Mouse (Mus musculus) neutrophil, adult 5-6 weeks (primary cell): Measurements from ENCODE around the gene Lgi2. TPM values are rescaled to one million over a fixed set of nuclear protein-coding genes. Genes with fewer than 3 reads are reported as not detected.

Experiments
- ATAC-seq: fragments of 151-379, 151-347 bp; 2 replicates; pipeline ENCODE4 v1.8.0; 2017; ENCODE audit warnings: mild to moderate bottlenecking, moderate TSS enrichment; ENCODE audit not compliant: insufficient number of reproducible peaks, poor library complexity, low FRiP score, severe bottlenecking; ENCODE audit errors: extremely low read depth
- total RNA-seq: library from RNA; stranded (forward); fragments of 200-1000 nt; gene quantifications from 2 replicates; pipeline ENCODE4 v1.2.3, GENCODE M21; 2017

Lgi2 gene
- total RNA-seq: not detected in 2 replicates

DNA sequence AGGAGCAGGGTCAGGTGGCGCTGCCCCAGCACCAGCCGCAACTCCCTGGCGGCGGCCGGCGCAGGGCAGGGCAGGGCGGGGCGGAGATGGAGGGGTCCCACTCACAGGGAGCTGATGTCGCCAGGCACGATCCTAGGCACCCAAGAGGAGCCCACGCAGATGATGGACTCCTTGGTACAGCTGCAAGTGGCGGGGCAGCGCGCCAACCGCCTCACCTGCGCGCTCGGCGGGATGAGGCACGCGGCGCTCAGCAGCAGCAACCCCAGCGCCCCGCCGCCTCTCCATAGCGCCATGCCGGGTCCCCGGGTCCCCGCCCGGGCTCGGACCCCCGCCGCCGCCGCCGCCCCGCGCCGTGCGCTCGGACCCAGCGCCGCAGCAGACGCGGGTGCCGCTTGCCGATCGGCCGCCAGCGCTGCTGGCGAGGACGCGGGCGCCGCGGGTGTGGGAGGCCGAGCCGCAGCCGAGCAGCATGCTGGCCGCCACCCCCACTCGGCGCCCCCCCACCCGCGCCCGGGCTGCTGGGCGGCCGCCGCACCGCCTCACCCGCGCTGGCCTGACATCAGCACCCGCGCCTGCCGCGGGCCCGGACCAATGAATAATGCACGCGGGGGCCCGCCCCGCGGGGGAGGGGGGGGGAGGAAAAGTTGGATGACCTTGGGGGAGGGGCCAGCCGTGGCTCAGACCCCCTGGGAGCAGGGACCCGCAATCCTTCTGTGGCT lies at the start of gene Lgi2:
Lgi2 (minus strand) TSS at position 650 of the 719 bp plus-strand sequence.
- ATAC-seq: no peak

DNA sequence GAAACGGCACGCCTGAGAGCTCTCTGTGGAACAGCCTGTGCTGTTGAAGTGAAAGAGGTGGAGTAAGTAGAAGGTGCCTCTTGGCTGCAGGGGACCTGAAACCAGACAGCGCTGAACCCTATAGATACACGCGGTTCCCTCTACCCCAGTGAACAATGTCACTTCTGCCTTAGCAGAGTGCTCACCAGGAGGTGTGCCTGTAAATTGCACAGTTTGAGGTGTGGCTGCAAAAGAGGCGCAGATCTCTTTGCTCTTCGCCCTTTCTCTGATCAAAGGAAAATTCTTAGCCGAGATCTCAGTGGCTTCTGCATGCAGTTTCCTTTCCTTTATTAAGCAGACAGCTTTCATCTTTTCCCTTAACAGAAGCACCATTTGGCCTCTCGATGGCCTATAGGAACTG lies 49.2 kb upstream of the Lgi2 start:
- no peak for ATAC-seq

DNA sequence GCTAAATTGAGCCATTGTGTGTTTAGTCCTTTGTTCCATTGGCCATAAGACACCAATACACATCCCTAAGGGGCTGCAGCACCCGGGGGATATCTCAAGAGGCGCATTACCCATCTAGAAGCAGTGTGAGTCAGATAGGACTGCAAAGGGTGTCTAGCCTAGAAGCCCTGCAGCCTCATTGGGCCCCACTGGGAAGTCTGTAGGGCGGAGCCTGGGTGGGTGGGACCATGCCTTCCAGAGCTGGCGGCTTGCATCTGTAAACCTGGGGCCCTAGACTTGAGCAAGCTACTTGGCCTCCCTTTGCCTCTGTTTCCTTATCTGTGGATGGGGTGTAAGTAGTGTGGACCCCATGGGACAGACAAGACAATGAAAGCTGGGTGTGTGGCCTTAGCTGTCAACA lies 48.4 kb upstream of the Lgi2 start:
- ATAC-seq: no peak

DNA sequence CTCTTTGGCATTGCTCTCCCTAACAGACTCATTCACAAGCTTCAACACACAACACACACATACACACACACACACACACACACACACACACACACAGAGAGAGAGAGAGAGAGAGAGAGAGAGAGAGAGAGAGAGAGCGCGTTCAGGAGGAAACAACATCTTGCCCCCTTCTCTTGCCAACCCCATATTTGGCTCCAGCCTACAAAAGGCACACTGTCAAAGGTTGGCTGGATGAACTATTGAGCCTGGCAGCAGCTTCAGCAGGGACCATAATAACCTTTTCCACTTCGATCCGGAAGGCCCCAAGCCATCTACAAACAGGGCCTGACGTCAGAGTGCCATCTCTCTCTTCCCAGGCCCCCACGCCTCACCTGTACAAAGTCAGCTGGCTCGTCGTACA lies 46.5 kb upstream of the Lgi2 start:
- ATAC-seq: no peak

DNA sequence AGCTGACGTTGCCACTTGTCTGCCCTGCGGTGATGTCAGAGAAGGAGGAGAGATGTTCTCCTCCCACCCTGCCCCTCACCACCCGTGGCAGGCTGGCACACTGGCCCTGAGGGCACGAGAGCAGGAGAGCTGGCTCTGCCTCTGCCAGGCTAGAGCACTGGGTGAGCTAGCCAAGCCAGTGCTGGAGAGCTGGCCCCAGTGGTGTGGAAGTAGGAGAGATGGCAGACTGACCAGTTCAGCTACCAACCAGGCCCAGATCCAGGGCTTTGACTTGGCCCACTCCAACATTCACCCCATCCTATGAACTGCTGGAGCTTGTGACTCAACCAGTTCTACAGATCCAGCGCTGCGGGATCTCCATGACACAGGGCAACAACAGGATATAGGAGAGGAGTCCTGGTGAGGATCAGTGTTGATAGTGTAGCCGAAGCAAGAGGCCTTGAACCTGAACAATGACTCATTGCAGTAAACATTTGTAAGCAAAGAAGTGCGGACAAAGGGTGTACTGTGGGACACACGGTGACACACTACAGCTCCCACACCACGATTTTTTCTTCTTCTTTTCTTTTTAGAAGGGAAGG lies 45.1 kb upstream of the Lgi2 start:
- no peak for ATAC-seq

DNA sequence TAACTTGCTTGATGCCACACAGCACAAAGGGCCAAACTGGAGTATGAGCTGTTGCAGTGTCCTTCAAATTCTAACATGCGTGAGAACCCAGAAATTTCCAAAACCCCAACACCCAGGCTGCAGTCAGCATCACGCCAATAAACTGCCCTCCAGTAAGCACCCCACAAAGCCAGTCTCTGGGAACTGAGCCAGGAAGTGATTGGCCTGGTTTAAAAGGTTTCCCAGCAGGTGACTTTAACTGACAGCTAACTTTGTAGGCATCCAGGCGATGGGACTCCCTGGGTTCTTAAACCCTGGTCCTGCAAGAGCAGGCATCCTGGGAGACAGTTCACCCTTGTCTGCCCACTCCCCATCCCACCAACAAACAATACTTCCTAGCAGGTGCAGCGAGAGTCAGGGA lies 44.0 kb upstream of the Lgi2 start:
- ATAC-seq: no peak

DNA sequence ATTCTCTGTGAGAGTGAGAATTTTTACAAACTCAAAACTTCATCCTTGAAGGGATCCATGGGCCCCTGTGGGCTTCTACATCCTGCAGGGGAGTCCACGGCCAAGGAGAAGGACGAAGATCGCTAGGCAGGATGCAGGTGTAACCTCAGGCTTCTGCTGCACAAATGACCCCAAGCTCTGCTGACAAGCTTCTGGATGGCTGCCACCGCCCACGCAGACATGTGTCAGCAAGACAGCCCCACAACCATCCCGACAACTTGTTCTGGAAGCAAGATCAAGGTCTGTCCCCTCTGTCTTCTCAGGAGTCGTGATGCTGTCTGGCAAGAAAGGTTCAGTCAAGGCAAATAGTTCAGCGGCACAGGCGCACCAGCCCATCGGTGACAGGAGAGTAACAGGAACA lies 43.4 kb upstream of the Lgi2 start:
- no peak for ATAC-seq

DNA sequence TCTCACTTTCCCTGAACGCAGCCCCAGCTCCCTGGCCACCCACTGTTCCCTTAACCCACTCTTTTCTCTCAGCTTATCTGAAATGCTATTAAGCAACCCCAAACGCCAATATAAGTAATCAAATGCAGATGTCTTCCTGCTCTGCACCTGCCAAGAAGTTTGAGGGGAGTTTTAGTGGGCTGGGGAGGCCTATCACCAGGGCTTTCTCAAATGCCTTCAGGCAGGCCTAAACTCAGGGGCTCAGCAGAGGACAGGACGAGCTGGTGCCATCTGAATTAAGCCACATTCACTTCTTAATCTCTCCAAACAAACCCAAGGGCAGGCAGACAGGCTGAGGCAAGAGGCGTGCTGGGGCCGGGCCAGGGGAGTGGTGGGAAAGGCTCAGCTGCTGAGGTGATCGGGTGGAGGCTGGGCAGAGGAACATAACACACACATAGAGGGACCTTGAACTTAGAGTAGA lies 38.4 kb upstream of the Lgi2 start:
- no peak for ATAC-seq

DNA sequence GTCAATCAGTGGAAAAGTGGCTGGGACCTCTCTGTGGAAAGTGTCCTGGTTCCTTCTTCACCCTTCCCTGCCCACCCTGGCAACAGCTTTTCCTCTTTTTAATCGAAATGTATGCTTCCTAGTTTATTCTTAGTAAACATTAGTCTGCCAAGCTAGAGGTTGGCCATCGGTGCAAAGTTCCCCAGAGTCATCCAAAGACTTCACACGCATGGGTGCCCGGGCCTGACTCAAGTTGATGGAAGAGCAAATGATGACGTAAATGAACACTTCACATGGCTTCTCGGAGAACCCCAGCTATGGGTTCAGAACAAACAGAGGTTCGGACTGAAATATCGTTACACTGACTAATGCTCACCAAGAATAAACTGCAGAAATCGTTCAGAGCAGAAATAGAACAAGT lies 24.4 kb upstream of the Lgi2 start:
- no peak for ATAC-seq

DNA sequence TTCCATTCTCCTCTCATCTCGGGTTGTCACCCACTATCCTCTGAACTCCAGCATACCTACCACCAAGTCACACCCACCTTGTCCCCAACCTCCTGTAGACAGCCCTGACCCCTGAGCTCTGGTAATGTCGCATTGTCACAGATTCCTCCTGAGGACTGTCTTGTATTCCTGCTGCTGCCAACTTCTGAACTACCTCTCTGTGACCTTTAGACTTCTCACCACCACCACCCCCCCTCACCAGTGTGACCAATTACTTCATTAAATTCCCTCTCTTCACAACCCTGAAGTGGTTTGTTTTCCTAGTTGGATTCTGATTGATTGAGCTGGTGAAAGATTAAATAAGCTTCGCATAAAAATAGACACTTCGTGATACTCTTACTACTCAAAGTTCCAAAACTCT lies 22.4 kb upstream of the Lgi2 start:
- no peak for ATAC-seq

DNA sequence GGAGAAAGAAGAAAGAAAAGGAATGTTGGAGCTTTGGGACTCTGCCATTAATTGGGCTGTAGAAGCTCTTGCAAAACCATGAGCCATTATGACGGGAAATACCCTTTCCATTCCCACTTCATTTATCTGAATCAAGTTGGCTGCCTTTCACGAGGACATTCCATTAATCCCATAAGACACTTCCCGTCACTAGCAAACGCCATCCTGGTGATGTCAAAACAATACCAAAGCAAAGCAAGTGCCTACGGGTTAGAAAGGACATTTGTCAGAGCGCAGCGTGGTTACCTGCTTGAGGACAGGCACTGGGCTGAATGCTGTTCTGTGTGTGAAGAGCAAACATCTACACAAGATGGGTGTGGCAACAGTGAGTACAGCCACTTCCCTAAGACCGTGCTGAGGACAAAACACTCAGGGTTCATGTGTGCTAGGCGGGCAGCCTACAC lies 21.1 kb upstream of the Lgi2 start:
- no peak for ATAC-seq

DNA sequence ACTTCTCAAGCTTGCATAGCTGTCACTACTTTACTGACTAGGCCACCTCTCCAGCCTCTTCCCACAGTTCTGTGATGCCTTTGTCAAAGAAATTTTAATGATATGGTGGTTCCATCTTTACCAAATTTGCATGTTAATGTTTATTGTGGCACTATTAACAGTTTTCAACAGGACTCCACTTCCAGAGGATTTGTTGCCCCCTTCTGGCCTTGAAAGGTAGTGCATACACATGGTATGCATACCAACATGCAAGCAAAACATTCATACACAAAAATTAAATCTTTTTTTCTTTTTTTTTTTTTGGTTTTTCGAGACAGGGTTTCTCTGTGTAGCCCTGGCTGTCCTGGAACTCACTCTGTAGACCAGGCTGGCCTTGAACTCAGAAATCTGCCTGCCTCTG lies 6.3 kb upstream of the Lgi2 start:
- no peak for ATAC-seq

DNA sequence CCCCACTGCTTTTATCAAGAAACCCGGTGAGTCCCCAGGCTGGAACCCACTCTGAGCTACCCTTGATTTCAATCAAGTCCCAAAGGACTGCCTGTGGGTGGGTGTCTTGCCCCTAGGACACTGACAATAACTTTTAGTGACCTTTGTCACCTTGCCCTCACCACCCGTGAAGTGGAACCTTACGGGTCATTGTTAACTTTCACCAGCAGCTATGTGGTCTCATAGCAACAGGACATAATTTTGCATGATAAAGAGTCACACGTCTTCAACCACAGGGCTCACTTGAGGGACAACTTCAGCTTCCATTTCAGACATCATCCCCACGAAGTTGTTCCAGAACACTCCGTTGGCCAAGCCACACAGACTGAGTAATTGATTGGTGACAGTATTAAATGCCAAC lies 4.5 kb upstream of the Lgi2 start:
- no peak for ATAC-seq

DNA sequence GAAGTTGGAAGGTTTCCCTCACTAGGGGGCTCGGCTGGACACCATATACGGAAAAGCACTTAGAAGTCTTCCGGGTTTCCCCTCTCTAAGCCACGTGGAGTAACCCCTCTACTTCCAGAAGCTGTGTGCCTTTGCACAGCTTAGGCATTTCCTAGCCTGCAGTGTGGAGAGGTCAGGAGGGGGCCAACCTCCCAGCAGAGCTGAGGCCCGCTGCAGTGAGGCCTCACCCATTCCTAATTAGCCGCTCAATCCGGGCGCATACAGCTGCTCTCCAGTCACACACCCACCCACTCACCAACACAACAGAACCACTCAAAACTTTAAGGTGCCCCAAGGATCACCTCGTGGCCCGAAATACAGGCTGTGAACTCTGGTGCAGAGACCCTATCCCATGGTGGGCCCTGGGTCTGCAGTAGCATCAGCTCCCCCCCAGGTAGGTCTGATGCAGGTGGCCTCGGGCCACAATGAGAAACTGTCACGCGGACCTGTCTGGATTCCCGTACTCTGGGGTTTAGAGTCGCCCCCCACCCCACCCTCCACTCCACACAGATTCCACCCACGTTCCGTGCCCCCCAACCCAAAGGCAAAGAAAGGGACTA lies 949 bp downstream of the Lgi2 start:
- ATAC-seq: 0 out of 2 replicates have a peak, but pooled peaks have one; percentile 9

DNA sequence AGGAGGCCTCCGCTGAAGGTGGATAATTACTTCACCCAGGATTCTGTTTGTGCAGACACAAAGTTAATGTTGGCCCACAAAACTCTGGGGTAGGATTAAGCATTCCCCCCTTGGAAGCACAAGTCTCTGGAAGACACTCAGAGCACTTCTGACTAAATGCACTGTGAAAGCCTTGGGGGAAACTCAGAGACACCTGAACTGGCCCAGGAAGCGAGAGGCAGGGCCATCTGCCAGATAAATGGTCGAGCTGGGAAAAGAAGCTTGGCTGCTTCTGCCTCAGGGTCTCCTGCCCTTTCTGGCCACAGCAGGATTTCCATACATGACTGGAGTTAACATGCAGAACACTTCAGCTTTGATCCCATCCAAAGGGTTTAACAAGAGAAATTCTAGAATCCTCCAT lies 1.9 kb downstream of the Lgi2 start:
- no peak for ATAC-seq

DNA sequence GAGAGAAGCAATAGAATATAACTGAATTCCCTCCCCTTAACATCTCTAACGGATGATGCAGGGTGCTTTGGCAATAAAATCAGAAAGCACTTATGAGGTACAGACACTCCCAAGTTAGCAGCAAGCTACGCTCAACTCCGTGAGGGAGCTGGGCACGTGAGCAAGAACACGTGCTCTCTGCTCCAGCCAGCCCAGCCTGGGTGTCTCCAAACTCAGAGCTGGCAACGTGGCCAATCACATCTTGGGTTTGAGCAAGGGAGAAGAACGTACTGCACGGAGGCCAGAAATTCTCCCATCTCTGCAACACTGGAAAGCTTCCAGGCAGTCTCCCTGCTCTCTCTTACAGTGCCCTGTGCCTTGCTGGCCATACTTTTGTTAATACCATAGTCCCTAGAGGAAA lies 6.0 kb downstream of the Lgi2 start:
- no peak for ATAC-seq

DNA sequence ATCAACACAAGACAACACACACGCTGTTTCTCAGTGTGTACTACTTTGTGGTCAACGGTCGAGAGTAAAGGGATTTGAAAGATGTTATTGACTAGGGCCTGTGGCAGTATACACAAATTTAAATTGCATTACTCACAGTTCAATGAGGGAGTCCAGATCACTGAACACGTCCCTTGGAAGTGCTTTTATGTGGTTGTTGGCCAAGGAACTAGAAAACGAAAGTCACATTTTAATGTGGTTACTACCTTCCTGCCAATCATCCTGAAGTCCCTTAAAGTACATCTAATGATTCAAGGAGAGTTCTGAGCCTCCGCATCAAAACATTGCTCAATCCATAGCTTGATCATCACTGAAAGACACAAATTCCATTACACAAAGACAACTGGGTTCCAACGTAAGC lies 10.7 kb downstream of the Lgi2 start:
- no peak for ATAC-seq

DNA sequence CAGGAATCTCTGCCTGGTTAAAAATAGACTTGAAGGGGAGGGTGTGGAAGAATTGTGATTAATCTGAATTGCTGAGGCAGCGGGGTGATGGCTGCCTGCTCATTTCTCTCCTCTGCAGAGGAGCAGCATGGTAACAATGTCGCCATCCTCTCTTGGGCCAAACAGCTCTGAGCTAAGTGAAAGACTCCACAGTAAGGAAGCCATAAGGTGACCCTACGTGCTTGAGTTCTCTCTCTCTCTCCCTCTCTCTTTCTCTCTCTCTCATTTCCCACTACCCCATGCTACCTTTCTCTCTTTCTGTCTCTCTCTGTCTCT lies 15.0 kb downstream of the Lgi2 start:
- no peak for ATAC-seq

DNA sequence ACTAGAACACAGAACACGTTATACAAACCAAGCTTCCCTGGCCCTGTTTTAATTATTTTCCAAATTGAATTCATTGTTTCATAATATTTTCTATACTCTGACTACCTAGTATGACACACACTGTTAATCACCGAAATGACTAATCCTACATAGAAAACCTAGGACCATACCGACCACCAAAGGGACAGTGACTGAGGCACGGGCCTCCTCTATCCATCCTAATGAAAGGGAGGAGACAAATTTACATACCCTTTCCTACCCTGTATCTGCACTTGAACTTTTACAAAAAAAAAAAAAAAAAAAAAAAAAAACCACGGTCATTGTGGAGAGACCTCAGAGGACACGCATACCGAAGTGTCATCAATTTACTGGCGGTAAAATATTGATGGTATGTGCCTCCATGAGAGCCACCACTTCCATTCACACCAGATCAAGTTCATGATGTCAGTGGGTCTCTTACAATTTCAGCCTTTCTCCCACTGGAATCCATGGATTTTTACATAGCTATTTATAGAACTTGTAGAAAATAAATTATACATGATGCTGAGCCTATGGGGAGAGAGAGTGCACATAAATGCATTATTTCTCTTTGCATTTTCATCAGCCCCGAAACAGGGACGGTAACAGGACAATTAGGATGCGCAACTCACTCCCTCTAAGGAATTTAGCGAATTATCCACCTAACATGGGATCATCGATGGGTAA lies 15.5 kb downstream of the Lgi2 start:
- ATAC-seq: no peak

DNA sequence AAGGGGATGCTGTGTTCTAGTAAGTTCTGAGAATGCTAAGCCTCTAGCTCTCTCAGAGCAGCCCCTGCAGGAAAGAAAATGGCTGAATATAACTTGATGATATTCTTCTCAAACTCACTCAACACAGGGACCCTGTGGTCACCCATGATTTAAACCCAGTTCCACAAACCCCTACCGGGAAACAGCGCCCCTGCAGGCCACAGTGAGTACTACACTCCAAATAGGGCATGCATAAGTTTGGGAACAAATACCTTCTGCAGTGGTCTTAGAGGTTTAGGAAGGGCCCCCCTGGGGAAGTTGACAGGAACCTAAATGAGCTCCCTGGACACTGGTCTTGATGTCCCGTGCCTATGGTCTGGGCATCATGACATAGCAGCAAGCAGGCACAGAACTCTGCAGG lies 19.3 kb downstream of the Lgi2 start:
- no peak for ATAC-seq
